Mouse (Mus musculus): ENCODE measurements at regions not wholly inside any gene's neighbourhood (a gene's known extent, or its start where the extent isn't known, plus 50 kb on each side); places are given as distances from the start of the nearest gene placed in this dataset.

- no peaks in the 10 kb centered on the region for H3K27me3 ChIP-seq (replicated peaks; ENCODE audit: control insufficient read depth, insufficient read depth, low read length)
- no peak overlapping the region for H3K9ac ChIP-seq (ENCODE audit: low read length)
- 75% methylated on average over 2 of the region's 2 CpGs for WGBS
- H3K9me3 ChIP-seq (replicated peaks; ENCODE audit: control insufficient read depth, low read length), result no peaks in the 10 kb centered on the region
- H3K4me3 ChIP-seq (ENCODE audit: low read depth, low read length), result no peak overlapping the region
- no peak overlapping the region for H3K27ac ChIP-seq (ENCODE audit: low read depth, low read length)
- H3K4me1 ChIP-seq (ENCODE audit: control insufficient read depth, insufficient read depth, low read length), result peaks cover 4% of the 10 kb centered on the region; the same call in 1 of the 2 replicates
- no peak for DNase-seq (ENCODE audit: low spot score)
- H3K4me2 ChIP-seq (ENCODE audit: low read length), result no peak overlapping the region
- ATAC-seq, result no peak
- no peaks in the 10 kb centered on the region for H3K36me3 ChIP-seq (ENCODE audit: control insufficient read depth, insufficient read depth, low read length)
Measured at GRCm38 (mm10) chr5:46139024-46139423, 281.6 kb upstream of the Lcorl start.

- ATAC-seq (no peak), DNase-seq (ENCODE audit: low spot score) (peak; percentile 55)
- H3K9ac ChIP-seq (ENCODE audit: low read length), result no peak overlapping the region
- no peaks in the 10 kb centered on the region for H3K9me3 ChIP-seq (replicated peaks; ENCODE audit: control insufficient read depth, low read length)
- no peaks in the 10 kb centered on the region for H3K36me3 ChIP-seq (ENCODE audit: control insufficient read depth, insufficient read depth, low read length)
- 43% methylated on average over 3 of the region's 3 CpGs for WGBS
- no peak overlapping the region for H3K4me3 ChIP-seq (ENCODE audit: low read depth, low read length)
- H3K4me2 ChIP-seq (ENCODE audit: low read length), result no peak overlapping the region
- no peaks in the 10 kb centered on the region for H3K27me3 ChIP-seq (replicated peaks; ENCODE audit: control insufficient read depth, insufficient read depth, low read length)
- H3K4me1 ChIP-seq (ENCODE audit: control insufficient read depth, insufficient read depth, low read length), result peaks cover 4% of the 10 kb centered on the region; the same call in 1 of the 2 replicates
- no peak overlapping the region for H3K27ac ChIP-seq (ENCODE audit: low read depth, low read length)
Measured at GRCm38 (mm10) chr5:46137695-46138094, 280.3 kb upstream of the Lcorl start.

- DNase-seq (ENCODE audit: low spot score), result no peak
- H3K9ac ChIP-seq (ENCODE audit: low read length), result no peak overlapping the region
- no peaks in the 10 kb centered on the region for H3K27me3 ChIP-seq (replicated peaks; ENCODE audit: control insufficient read depth, insufficient read depth, low read length)
- H3K27ac ChIP-seq (ENCODE audit: low read depth, low read length), result no peak overlapping the region
- H3K4me1 ChIP-seq (ENCODE audit: control insufficient read depth, insufficient read depth, low read length), result no peaks in the 10 kb centered on the region
- ATAC-seq, result no peak
- H3K36me3 ChIP-seq (ENCODE audit: control insufficient read depth, insufficient read depth, low read length), result no peaks in the 10 kb centered on the region
- H3K4me2 ChIP-seq (ENCODE audit: low read length), result no peak overlapping the region
- 36% methylated on average over 4 of the region's 4 CpGs for WGBS
- H3K9me3 ChIP-seq (replicated peaks; ENCODE audit: control insufficient read depth, low read length), result no peaks in the 10 kb centered on the region
- H3K4me3 ChIP-seq (ENCODE audit: low read depth, low read length), result no peak overlapping the region
Measured at GRCm38 (mm10) chr5:46108020-46108419, 250.6 kb upstream of the Lcorl start.

- 77% methylated on average over 4 of the region's 4 CpGs for WGBS
- no peak overlapping the region for H3K9ac ChIP-seq (ENCODE audit: low read length)
- ATAC-seq (no peak), DNase-seq (ENCODE audit: low spot score) (no peak)
- H3K4me2 ChIP-seq (ENCODE audit: low read length), result no peak overlapping the region
- no peaks in the 10 kb centered on the region for H3K4me1 ChIP-seq (ENCODE audit: control insufficient read depth, insufficient read depth, low read length)
- H3K27me3 ChIP-seq (replicated peaks; ENCODE audit: control insufficient read depth, insufficient read depth, low read length), result no peaks in the 10 kb centered on the region
- no peaks in the 10 kb centered on the region for H3K9me3 ChIP-seq (replicated peaks; ENCODE audit: control insufficient read depth, low read length)
- no peak overlapping the region for H3K4me3 ChIP-seq (ENCODE audit: low read depth, low read length)
- H3K27ac ChIP-seq (ENCODE audit: low read depth, low read length), result no peak overlapping the region
- H3K36me3 ChIP-seq (ENCODE audit: control insufficient read depth, insufficient read depth, low read length), result no peaks in the 10 kb centered on the region
Measured at GRCm38 (mm10) chr5:46103350-46103749, 245.9 kb upstream of the Lcorl start.

GRCm38 (mm10) chr5:46092549-46092948 is 235.1 kb upstream of the Lcorl start:
- no peak for ATAC-seq
- H3K4me2 ChIP-seq (ENCODE audit: low read length), result no peak overlapping the region
- no peak for DNase-seq (ENCODE audit: low spot score)
- 87% methylated on average over 5 of the region's 5 CpGs for WGBS
- H3K9ac ChIP-seq (ENCODE audit: low read length), result no peak overlapping the region
- no peaks in the 10 kb centered on the region for H3K36me3 ChIP-seq (ENCODE audit: control insufficient read depth, insufficient read depth, low read length)
- H3K27ac ChIP-seq (ENCODE audit: low read depth, low read length), result no peak overlapping the region
- no peak overlapping the region for H3K4me3 ChIP-seq (ENCODE audit: low read depth, low read length)
- no peaks in the 10 kb centered on the region for H3K27me3 ChIP-seq (replicated peaks; ENCODE audit: control insufficient read depth, insufficient read depth, low read length)
- no peaks in the 10 kb centered on the region for H3K4me1 ChIP-seq (ENCODE audit: control insufficient read depth, insufficient read depth, low read length)
- H3K9me3 ChIP-seq (replicated peaks; ENCODE audit: control insufficient read depth, low read length), result no peaks in the 10 kb centered on the region

GRCm38 (mm10) chr5:46086885-46087284 is 229.5 kb upstream of the Lcorl start:
- no peak for ATAC-seq
- H3K4me3 ChIP-seq (ENCODE audit: low read depth, low read length), result no peak overlapping the region
- no peak overlapping the region for H3K4me2 ChIP-seq (ENCODE audit: low read length)
- no peak for DNase-seq (ENCODE audit: low spot score)
- H3K4me1 ChIP-seq (ENCODE audit: control insufficient read depth, insufficient read depth, low read length), result no peaks in the 10 kb centered on the region
- no peaks in the 10 kb centered on the region for H3K27me3 ChIP-seq (replicated peaks; ENCODE audit: control insufficient read depth, insufficient read depth, low read length)
- WGBS, result 89% methylated on average over 1 of the region's 1 CpGs
- no peaks in the 10 kb centered on the region for H3K9me3 ChIP-seq (replicated peaks; ENCODE audit: control insufficient read depth, low read length)
- H3K27ac ChIP-seq (ENCODE audit: low read depth, low read length), result no peak overlapping the region
- H3K36me3 ChIP-seq (ENCODE audit: control insufficient read depth, insufficient read depth, low read length), result no peaks in the 10 kb centered on the region
- no peak overlapping the region for H3K9ac ChIP-seq (ENCODE audit: low read length)

GRCm38 (mm10) chr5:46083293-46083692 is 225.9 kb upstream of the Lcorl start:
- H3K9me3 ChIP-seq (replicated peaks; ENCODE audit: control insufficient read depth, low read length), result no peaks in the 10 kb centered on the region
- WGBS, result 87% methylated on average over 2 of the region's 2 CpGs
- H3K4me1 ChIP-seq (ENCODE audit: control insufficient read depth, insufficient read depth, low read length), result no peaks in the 10 kb centered on the region
- no peaks in the 10 kb centered on the region for H3K27me3 ChIP-seq (replicated peaks; ENCODE audit: control insufficient read depth, insufficient read depth, low read length)
- no peak for ATAC-seq
- H3K4me3 ChIP-seq (ENCODE audit: low read depth, low read length), result no peak overlapping the region
- no peak overlapping the region for H3K4me2 ChIP-seq (ENCODE audit: low read length)
- H3K27ac ChIP-seq (ENCODE audit: low read depth, low read length), result no peak overlapping the region
- H3K9ac ChIP-seq (ENCODE audit: low read length), result no peak overlapping the region
- no peaks in the 10 kb centered on the region for H3K36me3 ChIP-seq (ENCODE audit: control insufficient read depth, insufficient read depth, low read length)
- DNase-seq (ENCODE audit: low spot score), result no peak

GRCm38 (mm10) chr5:46073744-46074143 is 216.3 kb upstream of the Lcorl start:
- Histone ChIP-seq H3K27me3 (replicated peaks; ENCODE audit: control insufficient read depth, insufficient read depth, low read length) (no peaks in the 10 kb centered on the region), H3K4me2 (ENCODE audit: low read length) (no peak overlapping the region), H3K9ac (ENCODE audit: low read length) (no peak overlapping the region), H3K9me3 (replicated peaks; ENCODE audit: control insufficient read depth, low read length) (no peaks in the 10 kb centered on the region), H3K36me3 (ENCODE audit: control insufficient read depth, insufficient read depth, low read length) (no peaks in the 10 kb centered on the region), H3K27ac (ENCODE audit: low read depth, low read length) (no peak overlapping the region), H3K4me3 (ENCODE audit: low read depth, low read length) (no peak overlapping the region), H3K4me1 (ENCODE audit: control insufficient read depth, insufficient read depth, low read length) (0 out of 2 replicates have a peak, but pooled peaks cover 5% of the 10 kb centered on the region)
- DNase-seq (ENCODE audit: low spot score) (no peak), ATAC-seq (no peak)
- WGBS, result 100% methylated on average over 1 of the region's 1 CpGs

- Histone ChIP-seq H3K9ac (ENCODE audit: low read length) (no peak overlapping the region), H3K27ac (ENCODE audit: low read depth, low read length) (no peak overlapping the region), H3K9me3 (replicated peaks; ENCODE audit: control insufficient read depth, low read length) (no peaks in the 10 kb centered on the region), H3K4me3 (ENCODE audit: low read depth, low read length) (no peak overlapping the region), H3K4me1 (ENCODE audit: control insufficient read depth, insufficient read depth, low read length) (0 out of 2 replicates have a peak, but pooled peaks cover 5% of the 10 kb centered on the region), H3K27me3 (replicated peaks; ENCODE audit: control insufficient read depth, insufficient read depth, low read length) (no peaks in the 10 kb centered on the region), H3K36me3 (ENCODE audit: control insufficient read depth, insufficient read depth, low read length) (no peaks in the 10 kb centered on the region), H3K4me2 (ENCODE audit: low read length) (no peak overlapping the region)
- WGBS, result 42% methylated on average over 4 of the region's 4 CpGs
- ATAC-seq, result no peak
- no peak for DNase-seq (ENCODE audit: low spot score)
Measured at GRCm38 (mm10) chr5:46073136-46073535, 215.7 kb upstream of the Lcorl start.

All from forebrain, embryonic 14.5 days (tissue).